Mouse (Mus musculus) T-helper 1 cell (primary cell): Measurements from ENCODE around the gene Cfap73.

Experiments used
- in situ Hi-C: fragments of 300-600 bp; cut with MboI, MseI; formaldehyde crosslinking; loops from one replicate; pipeline ENCODE4 v1.15.1; 2025; ENCODE audit warnings: high pct_unique_total_duplicates

The Cfap73 gene

GRCm38 (mm10) chr5:120612822-120613604, 21.0 kb downstream of the Cfap73 start:
- in situ Hi-C loops: no loop called here

GRCm38 (mm10) chr5:120612442-120612821, 21.6 kb downstream of the Cfap73 start, which contains the start of the genes Rita1 and Ddx54:
TSS of gene Rita1 (minus strand) at chr5:120612589.
TSS of gene Ddx54 (plus strand) at chr5:120612739.
- in situ Hi-C loops: no loop called here

GRCm38 (mm10) chr5:120611416-120611815, 22.6 kb downstream of the Cfap73 start:
- in situ Hi-C loops: no loop called here

- in situ Hi-C loops: no loop called here
Measured at GRCm38 (mm10) chr5:120610906-120611305, 23.1 kb downstream of the Cfap73 start.

GRCm38 (mm10) chr5:120609246-120609775, 24.7 kb downstream of the Cfap73 start:
- in situ Hi-C loops: no loop called here

GRCm38 (mm10) chr5:120607335-120607734, 26.7 kb downstream of the Cfap73 start:
- in situ Hi-C loops: no loop called here

- in situ Hi-C loops: no loop called here
Measured at GRCm38 (mm10) chr5:120606590-120607200, 27.3 kb downstream of the Cfap73 start.

GRCm38 (mm10) chr5:120605688-120606087, 28.3 kb downstream of the Cfap73 start:
- in situ Hi-C loops: no loop called here

GRCm38 (mm10) chr5:120605241-120605661, 28.8 kb downstream of the Cfap73 start:
- in situ Hi-C loops: no loop called here

GRCm38 (mm10) chr5:120604839-120605238, 29.2 kb downstream of the Cfap73 start:
- in situ Hi-C loops: no loop called here

- in situ Hi-C loops: no loop called here
Measured at GRCm38 (mm10) chr5:120603515-120603914, 30.5 kb downstream of the Cfap73 start.

GRCm38 (mm10) chr5:120602210-120602609, 31.8 kb downstream of the Cfap73 start:
- in situ Hi-C loops: no loop called here

GRCm38 (mm10) chr5:120600946-120601668, 32.9 kb downstream of the Cfap73 start:
- in situ Hi-C loops: no loop called here

- in situ Hi-C loops: loop anchor here (5.0 kb wide), 1 partner anchor 82 kb away; no protein-coding TSS in a partner anchor
Measured at GRCm38 (mm10) chr5:120599625-120600024, 34.4 kb downstream of the Cfap73 start.

- in situ Hi-C loops: no loop called here
Measured at GRCm38 (mm10) chr5:120594485-120594884, 39.5 kb downstream of the Cfap73 start.

- in situ Hi-C loops: no loop called here
Measured at GRCm38 (mm10) chr5:120592141-120592540, 41.9 kb downstream of the Cfap73 start.

- in situ Hi-C loops: no loop called here
Measured at GRCm38 (mm10) chr5:120590356-120591010, 43.6 kb downstream of the Cfap73 start.

GRCm38 (mm10) chr5:120588569-120589094, 45.4 kb downstream of the Cfap73 start, which contains the start of the genes Tpcn1 and Iqcd:
TSS of gene Tpcn1 (minus strand) at chr5:120588673.
TSS of gene Iqcd (plus strand) at chr5:120589016.
- in situ Hi-C loops: no loop called here

GRCm38 (mm10) chr5:120587940-120588568, 46.0 kb downstream of the Cfap73 start:
- in situ Hi-C loops: no loop called here

GRCm38 (mm10) chr5:120587616-120587926, 46.5 kb downstream of the Cfap73 start:
- in situ Hi-C loops: no loop called here
